Mouse (Mus musculus): ENCODE results near the gene Gm11938. TPM values are rescaled to one million over a fixed set of nuclear protein-coding genes. Genes with fewer than 3 reads are reported as not detected.
"Not testable (repeated sequence)": the region's sequence is repeated elsewhere in the genome, so short reads cannot be mapped to it uniquely, and the experiment has no call there.

The Gm11938 gene
- not detected for polyA plus RNA-seq (2017; shearing (Covaris generic))

DNA sequence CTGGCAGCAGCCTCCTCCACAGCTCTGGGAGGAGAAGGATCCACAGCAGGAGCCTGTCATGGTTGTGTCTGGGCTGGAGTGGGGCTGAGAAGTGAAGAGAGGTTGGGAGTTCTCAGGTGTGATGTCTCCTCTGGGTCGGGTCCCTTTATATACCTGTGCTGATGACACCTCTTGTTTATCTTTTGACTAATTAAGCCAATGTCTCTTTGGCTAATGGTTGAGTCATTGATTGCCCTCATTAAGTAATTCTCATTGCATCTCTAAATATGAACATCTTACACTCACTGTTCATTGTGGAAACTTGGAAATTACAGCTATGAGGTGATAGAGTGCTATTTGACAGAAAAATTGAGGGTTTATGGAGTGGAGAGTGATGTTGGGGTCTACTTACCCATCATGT, at the start of gene Gm11938:
TSS of gene Gm11938 (minus strand) at position 101 of the 400 bp plus-strand sequence.
- not testable (repeated sequence) for ATAC-seq

DNA sequence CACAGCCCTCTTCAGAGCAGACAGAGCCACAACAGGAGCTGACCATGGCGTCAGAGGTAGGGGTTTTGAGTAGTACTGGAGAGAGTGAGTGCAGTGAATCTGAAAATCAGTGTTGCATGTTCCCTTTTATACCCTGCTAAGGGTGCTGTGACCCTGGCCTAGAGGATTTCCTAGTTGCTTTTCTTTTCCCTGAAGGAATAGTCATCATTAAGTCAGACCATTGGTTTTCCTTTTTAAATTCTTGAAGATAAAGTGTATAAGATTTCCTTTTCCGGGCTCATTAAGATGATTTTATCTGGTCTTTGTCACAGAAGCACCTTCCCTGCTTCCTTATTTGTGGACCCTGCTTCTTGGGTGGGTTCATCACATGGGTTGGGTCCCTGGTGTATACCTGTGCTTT, 47.0 kb upstream of the Gm11938 start, which contains the start of gene Gm11555:
TSS of gene Gm11555 (minus strand) at position 101 of the 400 bp plus-strand sequence.
- ATAC-seq = no peak

DNA sequence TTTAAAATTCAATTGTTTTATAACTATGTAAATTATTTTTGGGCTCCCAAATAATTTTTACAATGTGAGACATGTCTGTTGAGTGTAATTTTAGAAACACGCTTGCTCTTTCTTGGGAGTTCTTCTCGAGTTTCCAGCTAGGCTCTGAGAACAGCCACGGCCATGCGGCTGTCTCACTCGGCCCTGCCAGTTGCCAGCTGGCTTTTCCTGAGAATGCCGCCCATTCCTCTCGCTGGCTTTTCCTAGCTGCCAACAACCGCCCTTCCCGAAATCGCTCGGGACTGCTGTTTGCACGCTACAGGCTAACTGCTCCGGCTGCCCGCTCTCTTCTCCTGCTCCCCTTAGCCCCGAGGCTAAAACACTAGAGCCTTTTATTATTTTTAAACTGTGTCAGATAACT, 43.3 kb upstream of the Gm11938 start:
- no peak for ATAC-seq

DNA sequence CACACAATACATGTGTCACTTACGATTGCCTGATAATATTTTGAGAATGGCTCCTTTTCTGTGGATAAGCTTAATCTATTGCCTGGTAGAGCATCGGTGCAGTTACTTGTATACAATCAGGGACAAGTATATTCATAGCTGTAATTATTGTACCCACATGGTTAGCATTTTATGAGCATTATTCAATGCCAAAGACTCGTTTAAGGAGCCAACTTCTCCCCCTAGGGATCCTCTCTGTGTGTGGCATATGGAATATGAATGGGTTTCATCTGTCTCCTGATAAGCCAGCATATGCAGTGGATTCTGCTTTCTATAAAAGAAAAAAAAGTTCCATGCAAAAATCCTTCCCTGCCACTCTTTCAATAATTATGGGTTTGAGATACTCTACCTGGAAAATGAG, 41.2 kb upstream of the Gm11938 start:
- ATAC-seq = no peak

DNA sequence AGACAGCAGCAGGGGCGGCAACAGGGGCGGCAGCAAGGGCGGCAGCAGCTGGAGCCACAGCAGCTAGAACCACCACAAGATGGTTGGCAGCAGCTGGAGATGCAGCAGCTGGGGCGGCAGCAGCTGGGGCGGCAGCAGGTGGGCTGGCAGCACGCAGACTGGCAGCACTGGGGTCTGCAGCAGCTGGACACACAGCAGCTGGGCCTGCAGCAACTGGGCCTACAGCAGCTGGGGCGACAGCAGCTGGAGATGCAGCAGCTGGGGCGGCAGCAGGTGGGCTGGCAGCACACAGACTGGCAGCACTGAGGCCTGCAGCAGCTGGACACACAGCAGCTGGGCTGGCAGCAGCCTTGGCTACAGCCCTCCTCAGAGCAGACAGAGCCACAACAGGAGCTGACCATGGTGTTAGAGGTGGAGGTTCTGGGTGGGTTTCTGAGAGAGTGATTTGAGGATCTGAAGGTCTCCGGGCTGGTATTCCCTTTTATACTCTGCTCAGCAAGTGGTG, 40.6 kb upstream of the Gm11938 start, which contains the start of gene Krtap4-7:
TSS of gene Krtap4-7 (minus strand) at position 455 of the 505 bp plus-strand sequence.
- not testable (repeated sequence) for ATAC-seq

DNA sequence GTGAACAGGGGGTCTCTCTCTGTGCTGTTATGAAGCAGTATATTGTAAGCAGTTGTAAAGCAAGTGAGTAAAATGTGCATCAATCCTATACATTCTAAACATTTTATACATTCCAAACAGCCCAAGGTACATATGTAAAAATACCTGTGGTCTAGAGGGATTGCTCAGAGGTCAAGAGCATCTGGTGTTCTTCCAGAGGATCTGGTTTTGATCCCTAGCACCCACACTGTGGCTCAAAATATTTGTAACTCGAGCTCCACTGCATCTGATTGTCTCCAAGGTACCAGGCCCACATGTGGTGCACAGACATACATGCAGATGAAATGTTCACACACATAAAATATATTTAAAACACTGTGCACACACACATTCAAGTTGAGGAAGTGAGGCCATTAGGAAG, 37.8 kb upstream of the Gm11938 start:
- ATAC-seq = no peak

DNA sequence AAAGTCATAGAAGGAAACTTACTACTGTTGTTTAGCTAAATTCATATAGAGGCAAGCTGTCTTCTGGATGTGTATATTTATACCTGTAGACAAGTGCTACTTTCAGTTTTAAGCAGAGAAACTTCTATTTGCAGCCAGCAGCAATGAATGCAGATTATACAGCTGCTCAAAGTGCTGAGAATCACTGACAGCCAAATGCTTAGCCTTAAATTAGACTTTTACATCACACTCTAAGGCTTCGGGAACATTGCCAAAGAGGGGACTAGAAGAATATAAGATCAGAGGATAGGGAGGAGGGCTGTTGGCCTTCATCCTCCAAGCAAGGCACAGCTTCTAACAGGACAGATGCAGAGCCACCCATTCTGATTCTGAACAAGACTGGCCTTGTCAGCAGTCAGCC, 34.0 kb upstream of the Gm11938 start:
- no peak for ATAC-seq

DNA sequence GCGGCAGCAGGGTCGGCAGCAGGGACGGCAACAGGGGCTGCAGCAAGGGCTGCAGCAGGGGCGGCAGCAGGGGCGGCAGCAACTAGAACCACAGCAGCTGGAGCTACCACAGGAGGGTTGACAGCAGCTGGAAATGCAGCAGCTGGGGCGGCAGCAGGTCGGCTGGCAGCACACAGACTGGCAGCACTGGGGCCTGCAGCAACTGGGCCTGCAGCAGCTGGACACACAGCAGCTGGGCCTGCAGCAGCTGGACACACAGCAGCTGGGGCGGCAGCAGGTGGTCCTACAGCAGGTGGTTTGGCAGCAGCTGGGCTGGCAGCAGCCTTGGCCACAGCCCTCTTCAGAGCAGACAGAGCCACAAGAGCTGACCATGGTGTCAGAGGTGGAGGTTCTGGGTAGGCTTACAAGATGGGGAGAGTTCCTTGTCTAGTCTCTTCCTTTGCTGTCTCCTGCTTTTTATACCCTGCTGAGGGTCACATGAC, 31.6 kb upstream of the Gm11938 start, which contains the start of gene Krtap4-2:
TSS of gene Krtap4-2 (minus strand) at position 432 of the 482 bp plus-strand sequence.
- ATAC-seq = no peak

DNA sequence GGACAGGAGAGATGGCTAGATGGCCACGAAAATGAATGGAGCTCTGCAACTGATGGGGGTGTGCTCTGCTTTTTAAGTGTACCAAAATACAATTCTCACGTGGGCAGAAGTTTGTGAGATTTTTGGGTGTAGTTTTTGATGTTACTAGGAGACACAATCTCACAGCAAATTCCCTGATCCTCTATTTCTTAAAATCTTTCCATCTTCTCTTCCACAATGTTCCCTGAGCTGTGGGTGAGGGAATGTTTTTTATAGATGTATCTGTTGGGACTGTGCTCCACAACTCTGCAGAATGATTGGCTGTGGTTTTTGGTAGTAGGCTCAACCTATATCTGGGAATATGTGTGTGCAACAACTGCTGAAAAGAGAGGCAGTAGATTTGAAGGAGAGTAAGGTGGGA, 30.2 kb upstream of the Gm11938 start:
- ATAC-seq = no peak

DNA sequence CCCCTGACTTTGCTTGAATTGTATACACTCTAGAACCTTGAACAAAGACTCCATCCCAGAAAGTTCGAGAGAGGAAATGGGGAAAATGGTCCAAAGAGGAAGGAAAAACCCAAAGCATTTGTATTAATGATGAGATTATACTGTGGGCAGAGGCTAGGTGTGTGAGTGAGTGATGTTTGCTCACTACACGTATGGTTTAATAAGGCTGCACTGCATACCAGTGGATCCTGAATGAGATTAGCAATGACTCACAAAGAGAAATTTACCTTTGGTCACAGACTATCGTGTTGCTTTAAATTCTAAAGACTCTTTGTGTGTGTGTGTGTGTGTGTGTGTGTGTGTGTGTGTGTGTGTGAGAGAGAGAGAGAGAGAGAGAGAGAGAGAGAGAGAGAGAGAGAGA, 27.8 kb upstream of the Gm11938 start:
- ATAC-seq = no peak

DNA sequence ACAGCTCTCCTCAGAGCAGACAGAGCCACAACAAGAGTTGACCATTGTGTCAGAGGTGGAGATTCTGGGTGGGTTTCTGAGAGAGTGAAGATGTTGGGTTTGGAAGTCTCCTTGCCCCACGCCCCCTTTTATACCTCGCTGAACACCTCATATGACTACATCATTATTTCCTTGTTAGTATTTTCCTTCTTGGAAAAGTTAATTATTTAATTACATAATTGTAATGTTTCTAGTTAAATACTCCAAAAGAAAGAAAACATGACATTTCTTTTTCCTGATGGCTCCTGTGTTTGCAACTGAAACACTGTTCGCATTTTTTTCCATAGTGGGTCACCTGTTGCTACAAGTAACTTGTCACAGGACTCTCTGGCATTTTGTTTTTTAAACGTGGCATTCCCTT, 25.0 kb upstream of the Gm11938 start, which contains the start of gene Krtap4-1:
TSS of gene Krtap4-1 (minus strand) at position 101 of the 400 bp plus-strand sequence.
- ATAC-seq = no peak

DNA sequence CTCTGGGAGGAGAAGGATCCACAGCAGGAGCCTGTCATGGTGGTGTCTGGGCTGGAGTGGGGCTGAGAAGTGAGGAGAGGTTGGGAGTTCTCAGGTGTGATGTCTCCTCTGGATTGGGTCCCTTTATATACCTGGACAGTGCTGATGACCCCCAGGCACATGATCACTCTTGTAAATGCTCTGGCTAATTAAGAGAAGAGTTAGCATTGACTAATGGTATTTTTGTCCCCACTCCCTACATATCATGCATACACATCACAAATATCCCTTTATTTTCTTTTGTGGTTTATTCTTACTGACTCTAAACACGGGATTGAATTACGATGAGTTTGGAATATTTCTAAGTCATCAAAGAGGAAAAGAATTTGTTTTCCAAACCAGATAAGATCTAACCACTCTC, 17.2 kb upstream of the Gm11938 start, which contains the start of gene Gm11562:
TSS of gene Gm11562 (minus strand) at position 101 of the 400 bp plus-strand sequence.
- ATAC-seq = no peak

DNA sequence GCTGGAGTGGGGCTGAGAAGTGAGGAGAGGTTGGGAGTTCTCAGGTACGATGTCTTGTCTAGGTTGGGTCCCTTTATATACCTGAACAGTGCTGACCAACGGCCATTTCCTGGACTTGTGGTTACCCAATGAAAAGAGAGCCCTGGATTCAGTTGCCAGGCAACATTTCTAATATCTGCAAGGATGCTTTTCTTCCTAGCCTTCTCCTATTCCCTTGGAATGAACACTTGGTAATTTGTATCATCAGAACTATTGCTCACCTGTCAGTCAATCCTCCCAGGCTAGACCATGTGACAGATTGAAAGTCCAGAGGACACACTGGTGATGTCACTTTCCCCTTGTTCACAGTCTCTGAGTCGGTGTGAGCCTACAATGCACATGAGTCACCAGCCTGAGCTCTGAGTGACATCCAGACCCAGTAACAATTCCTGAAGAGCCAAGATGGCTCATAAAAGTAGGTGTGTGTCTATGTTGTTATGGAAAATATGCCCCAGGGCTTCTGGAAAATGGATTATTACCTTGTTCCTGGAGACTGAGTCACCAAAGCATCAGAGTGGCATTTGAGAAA, 11.8 kb upstream of the Gm11938 start, which contains the start of gene Krtap2-4:
TSS of gene Krtap2-4 (minus strand) at position 51 of the 568 bp plus-strand sequence.
- no peak for ATAC-seq

DNA sequence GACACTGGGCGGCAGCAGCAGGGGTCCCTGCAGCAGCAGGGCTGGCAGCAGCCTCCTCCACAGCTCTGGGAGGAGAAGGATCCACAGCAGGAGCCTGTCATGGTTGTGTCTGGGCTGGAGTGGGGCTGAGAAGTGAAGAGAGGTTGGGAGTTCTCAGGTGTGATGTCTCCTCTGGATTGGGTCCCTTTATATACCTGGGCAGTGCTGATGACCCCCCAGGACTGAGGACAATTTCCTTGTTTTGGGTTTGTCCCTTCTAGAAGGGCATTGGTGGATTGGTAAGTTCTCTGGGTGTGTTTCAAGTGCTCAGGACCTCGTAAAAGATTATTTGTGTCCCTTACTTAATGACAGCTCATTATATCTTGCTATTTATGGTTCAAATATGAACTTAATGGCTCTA, 7.0 kb upstream of the Gm11938 start, which contains the start of gene Gm11937:
TSS of gene Gm11937 (minus strand) at position 101 of the 400 bp plus-strand sequence.
- not testable (repeated sequence) for ATAC-seq

DNA sequence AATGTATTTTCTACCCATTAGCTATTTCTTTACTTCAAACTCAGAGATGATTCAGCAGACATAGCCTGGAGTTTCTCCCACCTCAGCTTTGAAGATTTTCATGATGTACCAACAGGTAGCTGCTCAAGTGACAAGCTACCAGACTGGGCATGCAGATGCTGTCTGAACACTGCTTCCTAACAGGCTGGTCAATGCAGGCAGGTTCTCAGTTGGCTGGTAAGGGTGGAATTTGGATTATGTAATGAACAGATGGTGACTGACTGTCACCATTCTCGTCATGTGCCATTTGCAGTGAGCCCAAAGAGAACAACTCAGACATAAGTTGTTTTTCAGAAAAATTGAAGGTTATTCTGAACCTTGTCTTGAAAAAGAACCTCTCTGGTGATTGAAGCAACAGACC, 6.0 kb upstream of the Gm11938 start:
- no peak for ATAC-seq

DNA sequence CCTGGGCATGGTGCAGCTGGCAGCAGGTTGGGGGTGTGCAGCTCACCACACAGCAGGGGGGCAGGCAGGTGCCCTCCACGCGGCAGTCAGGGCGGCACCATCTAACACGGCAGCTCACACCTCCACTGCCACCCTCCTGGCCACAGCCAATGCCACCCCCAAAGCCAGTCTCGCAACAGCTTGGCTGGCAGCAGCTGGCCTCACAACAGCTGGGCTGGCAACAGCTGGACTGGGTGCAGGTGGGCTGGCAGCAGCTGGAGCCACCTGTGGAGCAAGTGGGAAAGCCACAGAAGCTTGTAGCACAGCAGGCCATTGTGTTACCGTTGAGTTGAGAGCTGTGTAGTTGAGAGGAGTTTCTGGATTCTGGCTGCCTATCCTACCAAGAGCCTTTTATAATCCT, 5.4 kb downstream of the Gm11938 start, which contains the start of gene Krtap9-3:
TSS of gene Krtap9-3 (minus strand) at position 364 of the 400 bp plus-strand sequence.
- not testable (repeated sequence) for ATAC-seq

DNA sequence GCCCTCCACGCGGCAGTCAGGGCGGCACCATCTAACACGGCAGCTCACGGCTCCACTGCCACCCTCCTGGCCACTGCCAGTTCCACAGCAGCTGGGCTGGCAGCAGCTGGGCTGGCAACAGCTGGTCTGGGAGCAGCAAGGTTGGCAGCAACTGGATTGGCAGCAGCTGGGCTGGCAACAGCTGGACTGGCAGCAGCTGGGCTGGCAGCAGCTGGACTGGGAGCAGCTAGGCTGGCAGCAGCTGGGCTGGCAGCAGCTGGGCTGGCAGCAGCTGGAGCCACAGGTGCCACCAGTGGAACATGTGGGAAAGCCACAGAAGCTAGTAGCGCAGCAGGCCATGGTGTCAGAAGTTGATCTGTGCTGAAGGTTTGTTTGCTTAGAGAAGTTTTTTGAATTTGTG, 12.1 kb downstream of the Gm11938 start, which contains the start of gene Krtap1-3:
TSS of gene Krtap1-3 (minus strand) at position 359 of the 400 bp plus-strand sequence.
- ATAC-seq = no peak

DNA sequence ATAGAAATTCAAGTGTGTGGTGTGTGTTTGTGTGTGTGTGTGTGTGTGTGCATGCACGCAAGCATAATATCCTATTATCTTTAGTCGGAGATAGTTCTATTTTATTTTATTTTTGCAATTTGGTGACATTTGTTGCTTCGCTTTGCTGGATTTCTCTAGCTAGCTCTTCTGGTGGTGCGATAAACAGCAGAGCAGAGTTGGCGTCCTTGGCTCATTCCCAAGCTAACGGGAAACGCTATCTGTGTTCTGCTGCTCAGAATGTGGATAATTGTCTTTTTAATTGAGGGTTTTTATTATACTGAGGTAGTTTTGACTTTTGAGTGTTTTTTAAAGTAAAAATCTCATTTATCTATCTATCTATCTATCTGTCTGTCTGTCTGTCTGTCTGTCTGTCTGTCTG, 18.0 kb downstream of the Gm11938 start:
- no peak for ATAC-seq

DNA sequence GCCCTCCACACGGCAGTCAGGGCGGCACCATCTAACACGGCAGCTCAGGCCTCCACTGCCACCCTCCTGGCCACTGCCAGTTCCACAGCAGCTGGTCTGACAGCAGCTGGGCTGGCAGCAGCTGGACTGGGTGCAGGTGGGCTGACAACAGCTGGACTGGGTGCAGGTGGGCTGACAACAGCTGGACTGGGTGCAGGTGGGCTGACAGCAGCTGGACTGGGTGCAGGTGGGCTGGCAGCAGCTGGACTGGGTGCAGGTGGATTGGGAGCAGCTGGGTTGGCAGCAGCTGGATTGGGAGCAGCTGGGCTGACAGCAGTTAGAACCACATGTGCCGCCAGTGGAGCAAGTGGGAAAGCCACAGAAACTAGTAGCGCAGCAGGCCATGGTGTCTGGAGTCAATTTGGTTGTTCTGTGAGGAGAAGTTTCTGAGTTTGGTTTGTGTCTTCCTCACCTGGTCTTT, 19.8 kb downstream of the Gm11938 start, which contains the start of gene Krtap1-4:
TSS of gene Krtap1-4 (minus strand) at position 410 of the 460 bp plus-strand sequence.
- no peak for ATAC-seq

DNA sequence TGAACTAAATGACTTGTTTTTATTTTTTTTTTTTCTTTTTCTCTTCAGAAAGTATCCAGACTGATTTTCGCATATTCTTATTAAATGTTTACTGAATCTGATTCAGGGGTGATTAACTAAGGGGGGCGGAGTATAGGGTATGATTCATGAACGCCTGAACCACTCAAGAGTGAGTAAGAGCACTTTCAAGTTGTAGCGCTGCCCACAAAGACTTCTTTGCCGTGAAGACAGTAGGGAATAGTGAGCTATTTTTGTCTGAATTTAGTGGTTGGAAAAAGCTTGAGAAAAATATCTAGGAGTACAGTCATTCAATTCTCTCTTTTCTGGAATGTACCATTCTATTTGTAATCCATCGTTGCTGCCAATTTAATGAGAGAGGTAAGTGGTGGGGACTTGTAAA, 21.5 kb downstream of the Gm11938 start:
- no peak for ATAC-seq

DNA sequence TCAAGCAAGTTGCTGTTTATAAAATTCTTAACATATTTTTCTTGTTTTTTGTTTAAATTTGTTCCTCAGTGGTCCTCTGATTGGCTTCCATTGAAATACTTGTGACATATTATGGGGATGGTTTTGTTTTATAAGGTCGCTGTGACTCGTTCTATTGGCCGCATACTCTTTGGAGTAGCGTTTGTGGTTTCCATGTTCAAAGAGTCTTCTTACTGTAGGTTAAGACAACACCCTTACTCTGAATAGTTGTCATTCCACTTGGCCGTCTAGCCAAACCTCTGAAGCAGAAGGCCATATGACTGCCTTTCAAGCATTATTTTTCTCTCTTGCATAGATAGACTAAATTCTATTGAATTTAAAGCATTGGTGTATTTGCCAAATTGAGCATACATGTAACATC, 22.1 kb downstream of the Gm11938 start:
- ATAC-seq = no peak

DNA sequence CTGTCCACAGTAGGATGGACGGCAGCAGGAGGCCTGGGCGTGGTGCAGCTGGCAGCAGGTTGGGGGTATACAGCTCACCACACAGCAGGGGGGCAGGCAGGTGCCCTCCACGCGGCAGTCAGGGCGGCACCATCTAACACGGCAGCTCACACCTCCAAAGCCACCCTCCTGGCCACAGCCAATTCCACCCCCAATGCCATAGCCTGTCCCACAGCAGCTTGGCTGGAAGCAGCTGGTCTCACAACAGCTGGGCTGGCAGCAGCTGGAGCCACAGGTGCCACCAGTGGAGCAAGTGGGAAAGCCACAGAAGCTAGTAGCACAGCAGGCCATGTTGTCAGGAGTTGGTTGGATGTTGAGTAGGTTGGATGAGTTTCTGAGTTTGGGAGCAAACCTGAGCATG, 22.5 kb downstream of the Gm11938 start, which contains the start of gene Krtap1-5:
TSS of gene Krtap1-5 (minus strand) at position 381 of the 400 bp plus-strand sequence.
- no peak for ATAC-seq

DNA sequence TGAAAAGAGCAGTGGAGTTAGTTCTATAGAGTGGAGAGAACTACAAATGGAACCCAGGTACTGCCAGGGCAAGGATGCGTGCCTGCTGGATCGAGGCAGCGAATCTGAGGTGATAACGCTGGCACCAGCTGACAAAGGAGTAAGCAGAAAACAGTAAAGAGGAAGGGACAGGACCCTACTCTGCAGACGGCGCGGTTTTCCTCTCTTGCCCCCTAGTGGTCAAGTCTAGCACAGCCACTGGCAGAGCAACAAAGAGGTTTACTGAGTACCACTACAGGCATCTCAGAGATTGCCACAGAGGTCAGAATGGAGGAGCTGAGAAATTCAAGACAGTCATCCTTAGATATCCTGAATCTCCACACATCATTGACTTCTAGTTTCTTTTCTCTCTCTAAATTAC, 29.0 kb downstream of the Gm11938 start:
- no peak for ATAC-seq
